Mouse (Mus musculus) adipocyte (in vitro differentiated cells): ENCODE measurements at regions not wholly inside any gene's neighbourhood (a gene's known extent, or its start where the extent isn't known, plus 50 kb on each side); places are given as distances from the start of the nearest gene placed in this dataset.

ENCODE experiments used
- DNase-seq: peaks from one replicate; pipeline ENCODE4 v3.0.0-alpha.2; 2016; ENCODE audit warnings: low spot score

DNA sequence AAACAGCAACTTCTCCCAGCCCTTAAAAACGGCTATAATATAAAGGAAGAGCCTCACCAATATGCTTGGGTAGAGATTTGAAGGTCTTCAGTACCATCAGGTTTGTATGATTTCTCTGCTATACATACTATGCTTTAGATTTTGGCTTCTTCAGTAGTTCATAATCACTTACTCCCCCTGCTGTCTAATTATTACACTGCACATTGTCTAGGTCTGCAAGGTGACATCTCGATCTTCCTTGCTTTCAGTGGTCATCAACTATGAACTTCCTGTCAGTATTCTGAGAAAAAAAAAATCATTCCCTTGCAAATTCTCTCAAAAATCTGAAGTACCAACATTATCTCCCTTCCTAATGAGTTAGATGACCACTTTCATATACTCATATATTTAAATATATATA, 225.4 kb upstream of the Galnt5 start:
- peak; percentile 22 for DNase-seq

DNA sequence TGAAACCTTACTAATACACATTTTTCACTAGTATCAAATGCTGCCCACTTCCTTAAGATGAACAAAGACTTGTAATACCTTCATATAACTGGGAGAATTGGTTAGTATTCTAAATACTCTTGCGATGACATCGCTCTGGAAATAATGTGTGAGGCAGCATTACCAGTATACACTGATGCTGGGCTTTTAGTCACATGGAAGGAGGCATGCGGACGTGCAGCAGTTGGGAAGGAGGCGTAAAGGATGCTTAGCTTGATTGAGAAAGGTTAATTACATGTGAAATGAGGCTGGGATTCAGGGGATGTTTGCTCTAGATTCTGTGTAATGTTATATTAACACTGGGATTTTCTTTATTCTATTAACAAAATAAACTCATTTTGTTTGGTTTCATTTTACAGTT, 221.5 kb upstream of the Galnt5 start:
- DNase-seq = no peak

DNA sequence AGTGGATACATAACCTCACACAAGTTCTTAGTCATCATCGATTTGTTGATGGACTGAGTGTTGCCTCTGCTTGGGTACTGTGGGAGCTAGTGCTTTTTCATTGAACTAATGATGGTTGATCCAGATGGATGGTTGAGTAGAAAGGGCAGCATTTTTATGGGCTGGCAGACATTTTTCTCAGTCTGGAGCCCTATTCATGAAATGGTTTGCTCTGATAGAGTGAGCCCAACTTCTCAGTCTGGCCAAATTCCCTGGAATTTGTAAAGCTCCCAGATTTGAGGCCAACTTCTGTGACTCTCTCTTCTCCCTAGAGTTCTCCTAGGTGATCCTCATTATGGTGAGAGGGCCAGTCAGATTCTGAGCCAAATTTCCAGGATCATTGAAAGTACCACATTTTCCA, 216.8 kb upstream of the Galnt5 start:
- no peak for DNase-seq

DNA sequence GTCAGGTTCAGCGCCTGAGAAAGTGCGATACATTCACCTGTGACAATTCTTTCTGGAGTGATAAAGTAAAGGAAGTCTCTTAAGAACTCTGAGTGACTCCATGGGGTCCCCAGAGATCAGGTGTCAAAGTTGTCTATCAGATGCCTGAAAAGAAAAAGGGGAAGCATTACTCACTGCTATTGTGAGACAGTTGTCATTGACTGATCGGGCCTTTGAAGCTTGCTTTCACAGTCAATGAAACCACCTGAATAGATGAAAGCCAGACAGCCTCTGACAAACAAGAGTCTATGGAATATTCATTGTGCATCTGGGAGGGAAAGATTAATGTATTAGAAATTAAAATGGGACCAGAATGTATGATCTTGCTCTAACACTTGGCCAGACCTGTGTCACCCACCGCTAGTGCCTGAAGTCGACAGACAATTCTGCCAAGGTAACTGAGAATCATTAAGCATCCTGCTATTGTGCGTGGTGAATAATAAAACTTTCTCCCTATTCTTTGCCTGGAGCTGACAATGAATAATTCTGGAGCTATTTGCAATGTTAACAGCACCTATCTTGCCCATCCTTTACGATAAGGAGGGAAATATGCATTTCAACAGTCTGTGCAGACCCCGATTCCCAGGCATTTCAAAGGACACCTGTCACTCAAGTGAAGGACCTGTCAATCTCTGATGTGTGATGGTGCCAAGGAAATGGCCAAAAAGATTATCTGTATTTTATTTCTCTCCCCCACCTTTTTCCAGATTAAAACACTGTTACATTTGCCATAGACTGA, 204.0 kb upstream of the Galnt5 start:
- DNase-seq = no peak

DNA sequence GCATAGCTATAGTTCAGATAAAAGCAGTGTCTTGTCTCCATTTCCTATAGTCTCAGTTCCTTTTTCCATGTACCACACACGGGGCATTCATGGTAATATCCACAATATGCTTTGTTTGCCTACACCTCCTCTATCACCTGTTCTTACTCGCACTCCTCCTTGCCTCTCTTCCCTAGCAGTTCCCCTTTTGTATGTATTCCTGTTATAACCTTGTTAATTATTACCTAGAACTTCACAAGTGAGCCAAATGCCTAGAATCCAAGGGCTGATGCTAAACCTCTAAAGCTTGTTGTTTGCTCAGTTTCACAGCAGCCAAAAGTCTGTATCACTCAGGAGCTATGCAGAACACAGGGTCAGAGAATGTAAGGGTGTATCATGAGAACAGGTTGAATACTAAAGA, 198.4 kb upstream of the Galnt5 start:
- no peak for DNase-seq

DNA sequence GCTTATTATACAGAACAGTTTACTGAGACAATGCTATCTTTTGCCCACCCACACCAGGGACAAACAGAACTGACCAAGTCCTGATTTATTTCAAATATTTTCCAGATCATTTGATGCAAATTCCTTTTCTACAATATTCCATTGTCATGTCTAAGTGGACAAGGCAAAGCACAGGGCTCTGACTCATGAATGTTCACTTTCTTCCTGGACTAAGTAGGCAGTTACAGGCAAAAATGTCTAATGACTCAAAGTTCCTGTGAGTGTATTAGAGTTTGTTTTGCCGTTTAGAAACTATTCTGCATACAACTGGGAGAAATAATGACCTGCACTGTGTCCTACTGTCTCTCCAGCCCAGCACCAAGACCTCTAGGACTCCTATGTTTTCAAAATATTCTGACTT, 189.8 kb upstream of the Galnt5 start:
- no peak for DNase-seq

DNA sequence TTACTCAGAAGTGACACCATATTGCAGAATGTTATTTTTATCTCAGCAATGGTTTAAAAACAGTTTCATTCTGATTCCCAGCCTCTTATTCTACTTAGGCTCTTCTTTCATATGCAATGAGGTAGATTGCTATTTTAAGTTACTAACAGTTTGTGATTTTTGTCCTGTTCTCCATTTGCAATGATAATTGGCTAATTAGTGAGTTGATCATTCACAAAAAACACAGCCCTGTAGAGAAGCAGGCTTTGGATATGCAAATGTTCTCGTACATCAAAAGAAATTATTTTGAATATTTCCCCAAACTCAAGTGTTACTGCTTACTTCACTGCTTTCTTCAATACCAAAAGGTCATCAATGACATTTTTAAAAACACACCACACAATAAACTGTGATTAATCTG, 184.7 kb upstream of the Galnt5 start:
- no peak for DNase-seq

DNA sequence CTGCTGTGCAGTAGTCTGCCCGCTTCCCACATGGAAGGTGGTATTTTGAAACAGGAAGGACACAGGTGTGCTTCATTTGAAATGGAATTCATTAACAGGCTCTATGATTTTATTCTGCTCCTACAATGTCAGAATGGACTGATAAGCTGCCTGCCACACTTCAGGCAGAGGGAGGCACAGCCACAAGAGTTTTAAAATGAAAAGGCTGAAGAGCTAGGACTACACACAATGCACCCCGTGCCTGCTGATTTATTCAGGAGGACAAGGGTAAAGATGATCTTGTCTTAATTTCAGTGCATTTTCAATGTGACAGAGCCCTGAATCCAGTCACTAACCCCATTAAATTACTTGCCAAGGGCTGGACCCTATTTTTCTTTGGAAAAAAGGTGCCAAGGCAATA, 177.3 kb upstream of the Galnt5 start:
- no peak for DNase-seq

DNA sequence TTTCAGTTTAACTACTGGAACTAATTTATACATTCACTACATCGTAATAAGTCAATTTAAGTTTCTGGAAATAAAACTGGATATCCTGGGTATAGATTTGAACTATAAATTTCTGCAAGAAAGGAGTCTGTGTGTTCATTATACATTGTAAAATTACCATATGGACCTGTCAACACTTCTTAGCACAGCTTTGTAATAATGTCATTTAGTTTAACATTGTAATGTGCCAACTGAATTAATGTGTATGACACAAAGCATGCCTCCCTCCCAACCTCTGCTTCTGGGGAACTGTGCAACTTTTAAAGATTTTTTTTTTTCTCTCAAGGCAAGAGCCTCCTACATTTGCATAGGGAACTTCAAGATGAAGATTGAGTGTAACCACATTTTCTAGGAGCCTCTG, 176.8 kb upstream of the Galnt5 start:
- no peak for DNase-seq

DNA sequence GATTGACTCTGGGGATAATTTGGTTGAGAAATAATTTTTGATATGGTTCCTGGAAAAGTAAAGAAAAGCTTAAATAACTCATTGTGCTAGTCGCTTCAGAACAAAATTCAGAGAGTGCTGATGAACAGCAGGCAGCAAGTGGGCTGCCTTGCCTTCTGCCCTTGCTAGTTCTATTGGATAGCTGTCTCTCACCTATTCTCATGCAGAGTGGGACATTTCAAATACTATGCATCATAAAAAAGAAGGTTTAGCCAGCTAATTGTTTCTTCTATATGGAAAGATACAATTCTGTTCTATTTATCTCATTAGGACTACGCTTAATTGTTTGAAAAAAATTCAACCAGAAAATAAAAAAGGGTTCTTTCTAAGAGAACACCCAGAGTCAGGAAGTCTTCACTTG, 169.4 kb upstream of the Galnt5 start:
- no peak for DNase-seq

DNA sequence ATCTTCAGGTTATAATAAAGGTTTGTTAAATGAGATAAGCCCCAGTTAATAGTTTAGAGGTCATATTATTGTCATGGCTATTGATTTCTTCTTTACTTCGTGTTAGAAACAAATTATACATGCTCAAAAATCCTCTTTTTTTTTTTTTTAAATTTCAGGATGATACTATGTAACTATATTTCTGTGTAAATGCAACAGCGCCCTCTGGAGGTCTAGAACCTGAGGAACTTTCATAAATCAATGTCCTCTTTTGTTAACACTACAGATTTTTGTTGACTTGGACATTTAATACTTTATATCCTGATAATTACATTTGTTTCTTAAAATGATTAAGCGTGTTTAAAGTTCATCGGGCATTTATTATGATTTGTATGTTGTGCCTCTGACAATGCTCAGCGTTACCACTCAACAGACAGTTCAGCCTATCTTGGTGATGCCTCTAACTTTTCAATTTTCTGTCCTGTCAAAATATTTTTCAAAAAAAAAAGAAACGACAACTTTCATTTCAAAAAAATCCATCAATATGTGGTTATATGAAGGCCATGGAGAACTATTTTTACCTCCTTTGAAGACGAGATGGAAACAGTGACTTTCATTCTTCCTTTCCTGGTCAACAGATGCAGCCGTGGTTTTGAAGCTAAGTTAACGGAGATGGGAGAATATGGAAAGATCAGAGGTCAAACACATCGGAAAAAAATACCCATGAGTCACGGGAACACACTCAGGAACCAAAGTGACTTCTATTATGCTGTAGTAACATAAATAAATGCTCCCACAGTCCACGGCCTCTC, 164.9 kb upstream of the Galnt5 start:
- DNase-seq = peak; percentile 50

DNA sequence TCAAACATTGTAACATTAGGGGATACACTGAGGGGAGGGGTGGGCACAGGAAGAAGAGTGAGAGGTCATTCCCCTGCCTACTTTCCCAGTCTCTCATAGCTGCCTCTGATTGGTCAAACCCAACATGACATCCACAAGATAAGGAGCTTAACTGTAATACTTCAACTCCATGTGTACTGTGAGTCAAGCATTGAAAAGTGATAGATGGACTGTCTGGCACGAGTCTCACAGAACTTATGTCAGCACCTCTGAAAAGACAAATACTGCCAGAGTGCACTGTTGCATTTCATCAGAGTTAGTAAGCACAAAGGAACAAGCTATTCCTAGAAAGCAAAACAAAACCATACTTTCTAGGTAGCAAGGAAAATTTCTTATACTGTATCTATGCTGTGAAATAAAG, 152.5 kb upstream of the Galnt5 start:
- no peak for DNase-seq

DNA sequence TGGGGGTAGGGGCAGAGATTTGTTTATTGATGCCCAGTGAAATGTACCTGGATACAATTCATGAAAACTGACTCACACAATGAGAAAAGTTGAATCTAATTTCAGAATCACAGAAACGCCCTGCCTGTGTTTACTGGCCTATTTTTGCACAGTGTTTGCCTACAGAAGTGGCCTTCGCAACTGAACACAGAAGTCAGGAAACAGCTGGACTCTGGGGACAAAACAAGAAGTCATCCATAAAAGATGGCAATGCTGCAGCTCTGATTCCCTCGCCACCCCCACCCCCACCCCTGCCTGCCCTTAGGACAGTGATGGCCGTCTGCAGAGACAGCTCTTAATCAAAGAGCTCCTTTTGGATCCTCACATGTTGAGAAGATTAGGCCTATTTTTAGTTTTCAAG, 150.0 kb upstream of the Galnt5 start:
- no peak for DNase-seq

DNA sequence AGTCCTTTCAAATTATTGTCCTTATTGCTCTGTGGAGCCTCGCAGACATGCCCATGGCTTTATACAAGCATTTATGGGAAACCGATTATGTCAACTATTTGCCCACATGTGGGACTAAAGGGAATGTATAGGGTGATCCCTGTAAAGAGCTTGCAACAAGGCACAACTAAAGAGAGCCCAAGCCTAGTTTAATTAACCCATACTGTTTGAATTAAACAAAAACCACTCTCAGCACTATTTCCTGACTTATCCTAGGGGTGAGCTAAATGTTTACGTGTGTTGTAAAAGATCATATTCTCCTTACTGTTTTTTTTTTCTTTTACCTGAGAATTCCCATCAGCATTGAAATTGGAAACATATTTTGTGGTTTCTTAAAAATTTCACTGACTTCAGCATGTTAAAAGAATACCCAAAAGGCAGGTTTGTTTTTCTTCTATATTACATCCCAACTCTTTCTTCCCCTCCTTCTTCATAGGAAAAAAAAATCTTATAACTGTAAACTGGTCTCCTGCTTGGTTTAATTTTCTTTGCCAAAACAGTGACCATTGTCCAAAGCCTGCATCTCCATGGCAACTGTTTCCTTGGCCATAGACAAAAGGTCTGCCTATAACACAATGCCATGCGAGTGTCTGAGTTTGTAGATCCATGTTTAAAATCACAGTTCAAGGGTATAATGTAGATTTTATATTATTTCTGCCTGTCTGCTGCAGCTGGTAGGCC, 148.2 kb upstream of the Galnt5 start:
- no peak for DNase-seq

DNA sequence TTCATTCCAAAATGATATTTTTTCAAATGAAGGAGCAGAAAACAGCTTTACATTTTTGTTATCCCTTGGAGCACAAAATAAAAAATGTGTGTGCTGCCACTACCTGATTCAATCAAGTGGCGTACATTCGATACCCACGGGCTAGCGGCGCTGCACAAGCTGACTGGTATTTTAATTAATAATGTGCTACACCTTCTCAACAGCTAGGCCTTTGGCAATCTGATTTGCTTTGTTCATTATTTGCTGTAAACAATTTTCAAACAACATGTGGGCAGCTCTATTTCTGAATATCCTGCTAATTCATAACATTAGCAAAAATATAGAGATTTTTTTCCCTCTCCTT, 147.7 kb upstream of the Galnt5 start:
- no peak for DNase-seq

DNA sequence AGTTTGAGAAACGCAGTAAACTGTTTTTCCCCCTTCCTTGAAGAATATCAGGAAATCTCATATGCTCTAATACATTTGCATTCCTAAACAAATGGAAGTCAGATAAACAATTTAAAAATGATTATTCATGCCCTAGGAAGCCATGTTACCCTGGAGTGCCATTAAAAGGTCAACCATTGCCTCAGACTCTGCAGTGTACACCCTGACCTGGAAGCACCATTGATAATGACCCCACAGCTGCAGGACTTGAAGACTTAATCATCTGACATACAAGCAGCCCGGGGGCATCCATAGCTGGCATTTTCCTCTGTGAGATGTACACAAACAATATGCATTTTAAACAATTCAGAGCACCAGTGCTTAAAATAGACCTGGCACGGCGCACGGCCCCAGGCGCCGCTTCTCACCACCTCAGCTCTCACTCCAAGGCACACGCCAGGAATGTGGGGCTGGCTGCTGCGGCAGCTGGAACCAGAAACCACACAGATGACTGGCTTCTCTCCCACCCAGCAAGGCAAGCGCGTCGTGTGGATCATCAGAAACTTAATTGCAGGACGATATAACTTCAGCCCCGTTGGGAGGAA, 141.1 kb upstream of the Galnt5 start:
- no peak for DNase-seq

DNA sequence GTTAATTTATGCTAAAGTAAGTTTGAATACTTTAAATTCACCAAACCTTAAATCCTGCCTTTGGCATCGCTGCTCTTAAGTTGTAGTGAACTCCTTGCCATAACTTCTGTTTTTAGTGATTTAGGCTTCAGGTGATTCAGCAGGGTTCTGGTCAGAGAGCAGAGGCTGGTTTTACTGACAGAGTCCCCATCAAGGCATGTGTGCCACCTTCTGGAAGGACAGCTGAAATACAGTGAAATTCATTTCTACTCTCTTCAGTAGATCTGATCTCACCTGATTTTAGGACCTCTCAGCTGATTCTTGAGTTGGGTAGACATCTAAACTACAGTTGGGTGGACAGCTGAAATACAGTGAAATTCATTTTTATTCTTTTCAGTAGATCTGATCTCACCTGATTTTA, 132.4 kb upstream of the Galnt5 start:
- no peak for DNase-seq

DNA sequence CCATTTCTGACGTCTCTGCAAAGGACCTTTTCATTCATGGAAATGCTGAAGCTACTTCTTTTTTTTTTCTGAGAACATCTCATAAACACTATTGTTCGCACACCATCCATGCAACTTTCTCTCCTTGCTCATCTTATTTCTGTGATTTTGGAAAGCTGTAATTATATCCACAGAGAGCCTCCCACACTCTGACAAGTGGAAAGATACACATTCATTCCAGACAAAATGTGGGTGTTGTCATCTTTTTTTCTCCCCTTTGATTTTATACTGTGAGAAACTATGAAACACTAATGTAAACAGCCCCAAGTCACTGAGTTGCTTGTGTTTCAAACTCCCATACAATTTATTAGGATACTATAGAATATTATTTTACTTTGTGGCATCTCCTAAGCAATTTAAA, 129.6 kb upstream of the Galnt5 start:
- DNase-seq = no peak

DNA sequence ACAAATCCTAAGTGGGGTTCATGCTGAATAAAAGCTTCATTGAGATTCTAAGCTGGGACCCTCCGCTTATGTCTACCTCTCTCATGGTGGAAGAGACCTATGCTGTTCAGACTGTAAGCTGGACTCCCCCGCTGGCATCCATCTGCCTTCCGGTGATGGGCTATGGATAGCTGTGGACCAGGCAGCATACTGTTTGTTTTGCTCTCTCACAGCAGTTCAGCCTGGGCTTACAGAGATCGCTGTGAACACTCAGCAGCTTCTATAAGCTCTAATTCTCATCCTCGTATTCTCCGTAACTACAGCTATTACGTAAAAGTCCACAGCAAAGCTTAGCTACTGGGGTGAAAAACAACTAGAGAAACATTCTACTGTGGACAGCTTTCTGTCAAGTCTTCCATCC, 97.5 kb upstream of the Galnt5 start:
- DNase-seq = no peak

DNA sequence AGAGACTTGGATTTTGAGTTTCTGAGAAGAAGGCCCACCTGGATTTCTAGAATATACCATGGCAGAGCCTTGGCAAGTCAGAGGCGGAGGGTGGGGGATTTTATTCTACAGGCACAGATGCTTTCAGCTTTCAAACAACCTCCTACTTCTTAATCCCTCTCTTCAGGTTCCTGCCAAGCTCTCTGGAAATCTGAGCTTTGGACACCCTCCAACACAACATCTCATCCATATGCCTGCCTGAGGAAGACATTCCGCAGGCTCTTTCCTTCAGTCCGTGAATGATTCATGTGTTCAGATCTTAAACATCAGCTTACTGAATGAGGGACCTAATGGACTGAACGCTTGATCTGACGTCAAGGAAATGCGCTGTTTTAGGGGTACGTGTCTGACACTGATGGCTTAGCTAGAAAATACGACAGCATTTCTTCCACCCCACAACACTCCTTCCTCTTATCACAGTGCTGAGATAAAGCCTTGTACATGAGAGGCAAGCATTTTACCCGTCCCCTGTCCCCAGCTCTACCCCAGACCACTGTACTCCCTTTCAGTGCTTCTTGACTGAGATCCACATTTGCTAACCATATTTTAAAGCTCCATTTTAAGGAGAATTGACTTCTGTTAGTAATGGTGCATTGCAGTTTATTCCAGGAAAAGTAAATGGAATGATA, 97.0 kb upstream of the Galnt5 start:
- no peak for DNase-seq

DNA sequence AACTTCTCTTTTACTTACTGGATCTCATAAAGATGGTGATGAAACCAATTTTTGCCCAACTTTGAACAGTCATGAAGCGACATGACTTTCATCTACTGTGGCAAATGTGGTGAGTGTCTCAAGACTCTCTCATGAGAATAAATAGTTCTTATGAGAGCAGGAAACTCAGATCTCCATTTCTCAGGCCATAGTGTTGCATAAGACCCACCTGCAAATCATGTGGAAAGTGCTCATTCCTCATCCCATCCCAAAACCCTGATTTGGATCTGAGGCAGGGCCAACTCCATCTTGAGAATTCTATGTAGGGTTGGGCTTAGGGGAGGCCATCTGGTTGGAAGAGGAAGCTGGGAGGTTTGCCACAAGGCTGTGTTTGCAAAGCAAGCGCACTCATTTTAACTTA, 92.5 kb upstream of the Galnt5 start:
- DNase-seq = no peak

DNA sequence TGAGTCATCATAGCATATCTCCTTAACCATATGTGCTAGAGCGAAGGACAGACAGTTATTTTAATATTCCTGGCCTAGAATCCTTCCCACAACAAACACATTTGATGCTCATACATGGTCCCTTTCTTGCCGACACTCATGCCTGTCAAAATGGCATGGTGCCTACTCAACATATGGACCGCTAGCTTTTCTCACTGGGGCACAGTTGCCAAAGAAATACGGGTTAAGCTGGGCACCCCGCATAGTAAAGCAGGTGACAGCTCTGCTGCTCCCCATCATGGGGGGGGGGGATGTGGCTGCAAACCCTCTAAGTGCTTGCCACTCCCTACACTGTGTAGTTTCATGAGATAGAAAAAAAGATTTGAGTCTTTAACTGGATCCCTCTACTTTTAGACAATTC, 90.7 kb upstream of the Galnt5 start:
- DNase-seq = no peak
